Mouse (Mus musculus): ENCODE measurements around the gene Lnx2.

Lnx2 gene

GRCm38 (mm10) chr5:147076026-147076798 is at the start of gene Lnx2:
Gene Lnx2, minus strand, starts transcription at chr5:147076586.
- peak; percentile 99 for DNase-seq (ENCODE audit: low spot score in 2 of 2)

GRCm38 (mm10) chr5:147125542-147126185 is 49.3 kb upstream of the Lnx2 start:
- DNase-seq (ENCODE audit: low spot score in 2 of 2), result no peak

- no peak for DNase-seq (ENCODE audit: low spot score in 2 of 2)
Measured at GRCm38 (mm10) chr5:147124794-147125193, 48.4 kb upstream of the Lnx2 start.

GRCm38 (mm10) chr5:147121146-147121545 is 44.8 kb upstream of the Lnx2 start:
- no peak for DNase-seq (ENCODE audit: low spot score in 2 of 2)

GRCm38 (mm10) chr5:147117027-147117426 is 40.6 kb upstream of the Lnx2 start:
- DNase-seq (ENCODE audit: low spot score in 2 of 2), result no peak

DNA sequence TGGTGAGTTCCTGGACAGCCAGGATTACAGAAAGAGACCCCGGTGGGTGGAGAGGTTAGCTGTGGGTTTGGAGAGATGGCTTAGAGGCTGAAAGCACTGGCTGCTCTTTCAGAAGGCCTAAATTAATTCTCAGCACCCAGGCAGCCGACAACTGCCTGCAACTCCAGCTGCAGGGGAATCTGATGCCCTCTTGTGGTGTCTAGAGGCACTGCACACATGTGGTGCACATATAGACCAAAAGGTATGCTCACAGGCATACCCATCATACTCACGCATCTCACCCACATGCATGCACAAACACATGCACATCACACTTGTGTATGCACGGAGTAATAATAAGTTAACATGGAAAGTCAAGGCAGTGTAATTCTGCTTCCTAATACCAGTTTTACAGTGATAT is 39.2 kb upstream of the Lnx2 start:
- no peak for DNase-seq (ENCODE audit: low spot score in 2 of 2)

DNA sequence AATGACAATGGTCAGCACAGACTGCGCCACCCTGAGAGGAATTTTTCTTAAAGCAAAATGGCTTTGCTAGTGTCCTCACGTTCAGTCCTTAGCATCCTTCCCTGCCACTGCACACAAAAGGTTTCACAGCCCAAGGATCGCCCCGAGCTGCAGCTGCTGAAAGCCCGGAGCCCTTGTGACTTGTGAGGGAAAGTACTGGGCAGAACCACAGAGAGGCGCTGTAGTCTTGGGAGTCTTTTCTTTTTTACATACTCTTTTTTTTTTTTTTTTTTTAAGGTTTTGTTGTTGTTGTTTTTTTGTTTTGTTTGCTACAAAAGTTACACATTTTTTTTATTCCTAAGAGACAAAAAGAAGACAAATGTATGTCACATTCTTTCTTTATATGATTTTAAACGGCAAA is 38.4 kb upstream of the Lnx2 start:
- no peak for DNase-seq (ENCODE audit: low spot score in 2 of 2)

DNA sequence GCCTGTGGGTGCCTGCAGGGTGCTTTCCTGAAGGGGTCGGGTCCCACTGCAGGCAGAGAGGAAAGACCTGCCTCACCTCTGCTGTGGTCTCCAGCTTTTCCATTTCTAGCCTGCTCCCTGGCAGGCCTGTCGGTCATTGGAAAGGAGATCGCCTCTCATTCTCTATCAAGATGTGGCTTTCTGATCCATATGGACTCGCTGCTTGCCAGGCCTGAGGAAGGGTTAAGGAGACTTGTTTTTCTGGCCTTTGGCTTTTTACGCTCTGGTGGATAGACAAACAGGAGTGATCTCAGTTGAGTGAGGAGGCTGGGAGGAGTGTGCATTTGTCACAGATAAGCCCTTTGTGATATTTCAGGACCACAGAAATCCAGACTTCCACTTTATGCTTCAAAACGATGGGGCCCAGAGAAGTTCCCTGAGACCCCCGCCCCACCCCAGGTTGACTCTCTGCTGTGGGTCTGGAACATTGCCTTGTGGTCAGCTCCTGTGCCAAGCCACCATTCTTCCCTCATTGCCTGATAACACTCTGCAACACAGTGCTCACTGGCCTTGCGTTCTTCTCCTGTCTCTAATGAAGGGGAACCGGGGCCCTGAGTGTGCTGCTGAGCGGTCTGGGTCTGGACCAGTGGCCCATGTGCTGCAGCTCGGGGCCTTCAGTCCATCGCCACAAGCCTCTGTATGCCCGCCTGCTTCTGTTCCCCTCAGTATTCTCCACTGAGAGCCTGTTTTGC is 32.6 kb upstream of the Lnx2 start:
- DNase-seq (ENCODE audit: low spot score in 2 of 2), result no peak

DNA sequence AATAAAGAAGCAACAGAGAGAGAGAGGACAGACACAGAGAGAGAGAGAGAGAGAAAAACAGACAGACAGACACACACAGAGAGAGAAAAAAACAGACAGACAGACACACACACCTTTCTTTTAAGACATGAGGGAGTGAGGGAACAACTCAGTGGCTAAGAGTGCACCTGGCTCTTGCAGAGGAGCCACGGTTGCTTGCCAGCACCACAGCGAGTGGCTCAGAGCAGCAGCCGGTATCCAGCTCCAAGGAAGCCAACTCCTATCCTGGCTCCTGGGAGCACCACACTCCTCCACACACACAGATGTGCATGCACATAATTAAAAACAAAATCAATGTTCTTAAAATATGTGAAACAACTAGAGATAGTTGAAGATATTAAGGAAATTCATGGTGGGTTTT is 30.9 kb upstream of the Lnx2 start:
- DNase-seq (ENCODE audit: low spot score in 2 of 2), result no peak

- no peak for DNase-seq (ENCODE audit: low spot score in 2 of 2)
Measured at GRCm38 (mm10) chr5:147102295-147102694, 25.9 kb upstream of the Lnx2 start.

- no peak for DNase-seq (ENCODE audit: low spot score in 2 of 2)
Measured at GRCm38 (mm10) chr5:147100180-147100579, 23.8 kb upstream of the Lnx2 start.

DNA sequence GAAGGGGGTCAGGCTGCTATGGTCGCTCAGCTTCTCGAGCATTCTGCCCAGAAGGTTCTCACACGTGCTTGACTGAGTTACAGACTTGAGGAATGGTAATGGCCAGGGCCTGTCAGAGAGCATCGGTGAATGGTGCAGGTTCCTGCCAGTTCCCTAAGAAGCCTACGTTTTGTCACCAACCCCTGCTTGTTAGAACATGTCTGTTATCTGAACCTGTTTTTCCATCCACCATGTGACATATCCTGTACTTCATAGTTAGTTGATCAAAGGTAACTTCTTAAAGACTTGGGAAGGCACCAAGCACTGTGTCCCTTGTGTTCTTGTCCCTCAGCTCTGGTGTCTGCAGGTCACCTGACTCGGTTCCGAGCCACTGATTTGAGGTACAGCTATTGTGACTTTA is 22.3 kb upstream of the Lnx2 start:
- DNase-seq (ENCODE audit: low spot score in 2 of 2), result no peak

DNA sequence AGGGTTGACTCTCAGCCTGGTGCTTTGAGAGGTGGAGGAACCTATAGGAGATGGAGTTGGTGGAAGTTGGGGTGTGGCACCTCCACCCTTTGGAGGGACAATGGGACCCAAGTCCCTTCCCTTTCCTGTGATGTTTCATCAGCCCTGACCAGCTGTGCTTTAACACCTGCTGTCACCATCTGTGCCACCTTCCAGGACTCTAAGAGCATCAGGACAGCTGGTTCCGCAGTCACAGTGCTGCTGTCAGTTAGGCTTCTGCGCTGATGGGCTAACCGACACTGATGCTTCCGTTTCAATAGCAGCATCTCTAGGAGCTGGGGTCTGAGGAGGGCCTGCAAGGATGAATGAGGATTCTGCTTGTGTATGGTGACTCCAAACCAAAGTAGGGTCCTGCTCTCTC is 20.2 kb upstream of the Lnx2 start:
- no peak for DNase-seq (ENCODE audit: low spot score in 2 of 2)

GRCm38 (mm10) chr5:147094296-147094695 is 17.9 kb upstream of the Lnx2 start:
- DNase-seq (ENCODE audit: low spot score in 2 of 2), result no peak

DNA sequence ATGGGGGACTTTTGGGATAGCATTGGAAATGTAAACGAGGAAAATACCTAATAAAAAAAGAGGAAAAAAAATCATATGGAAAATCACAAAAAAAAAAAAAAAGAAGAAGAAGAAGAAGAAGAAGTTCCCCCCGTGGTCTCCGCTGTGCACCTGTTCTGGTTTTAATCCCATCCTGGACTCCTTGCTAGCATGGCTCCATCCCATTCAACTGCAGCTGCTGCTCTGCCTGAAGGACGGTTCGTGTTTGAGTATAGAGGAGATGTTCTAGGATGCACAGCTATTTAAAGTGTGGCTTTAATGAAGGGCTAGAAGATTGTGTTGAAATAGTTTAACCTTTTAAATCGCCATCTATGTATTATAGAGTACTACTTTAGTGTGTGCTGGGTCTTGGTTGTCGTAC is 16.1 kb upstream of the Lnx2 start:
- DNase-seq (ENCODE audit: low spot score in 2 of 2), result no peak

- peak; percentile 59 to 75 for DNase-seq (ENCODE audit: low spot score in 2 of 2)
Measured at GRCm38 (mm10) chr5:147090256-147090963, 14.0 kb upstream of the Lnx2 start.

GRCm38 (mm10) chr5:147089836-147090235 is 13.4 kb upstream of the Lnx2 start:
- no peak for DNase-seq (ENCODE audit: low spot score in 2 of 2)

DNA sequence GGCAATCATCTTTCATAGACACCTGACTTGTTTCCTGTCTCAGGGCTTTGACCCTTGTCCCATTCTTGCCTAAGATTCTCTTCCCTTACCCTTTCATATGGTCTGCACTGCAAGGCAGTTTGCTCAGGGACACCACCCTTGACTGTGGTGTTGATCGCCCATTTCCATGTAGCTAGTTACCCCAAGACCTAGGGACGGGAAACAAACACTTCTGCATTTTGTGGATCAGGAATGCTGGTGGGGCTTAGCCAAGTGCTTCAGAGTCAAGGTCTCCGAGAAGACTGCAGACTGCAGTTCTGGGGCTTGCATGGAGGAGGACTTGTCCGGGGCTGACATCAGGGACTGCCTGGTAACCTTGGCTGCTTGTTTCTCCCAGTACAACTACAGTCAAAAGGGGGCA is 10.4 kb upstream of the Lnx2 start:
- DNase-seq (ENCODE audit: low spot score in 2 of 2), result no peak

DNA sequence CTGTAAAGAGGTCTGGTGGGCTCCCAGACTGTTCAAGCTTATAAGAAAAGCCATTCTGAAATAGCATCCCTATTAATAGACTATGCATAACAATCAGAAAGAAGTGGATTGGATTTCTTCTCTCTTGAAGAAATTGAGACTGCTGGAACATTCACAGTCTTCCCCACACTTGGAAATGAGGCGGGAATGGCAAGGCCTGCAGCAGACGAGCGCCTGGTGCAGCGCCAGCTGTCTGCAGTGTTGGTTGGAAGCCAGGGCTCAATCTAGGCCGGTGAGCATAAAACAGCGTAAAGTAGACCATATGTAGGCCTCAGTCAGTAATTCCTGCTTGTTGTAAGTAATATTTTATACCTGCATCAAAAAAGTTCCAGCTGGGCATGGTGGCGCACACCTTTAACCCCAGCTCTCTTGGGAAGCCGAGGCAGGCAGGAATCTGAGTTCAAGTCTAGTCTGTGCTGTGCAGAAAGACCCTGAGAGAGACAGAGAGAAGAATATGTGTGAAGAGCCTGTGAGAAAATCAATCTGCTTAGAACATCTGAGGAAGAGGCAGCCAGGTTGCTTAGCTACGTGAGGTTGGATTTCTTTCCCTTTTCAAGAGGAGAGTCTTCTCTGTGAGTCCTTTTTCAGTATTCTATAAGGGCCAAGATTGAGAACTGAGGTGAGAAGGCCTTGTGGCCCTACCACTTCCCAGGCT is 9.0 kb upstream of the Lnx2 start:
- DNase-seq (ENCODE audit: low spot score in 2 of 2), result peak; percentile 89 to 91

GRCm38 (mm10) chr5:147078110-147078900 is 1.9 kb upstream of the Lnx2 start:
- peak in 1 of 2 experiments; percentile 41 for DNase-seq (ENCODE audit: low spot score in 2 of 2)

Measured in right cerebral cortex, postnatal 10 days (tissue).